Mouse (Mus musculus) kidney, adult 9 months (tissue): ENCODE results near the gene Iba57.
A peak's percentile ranks its signal among the peaks of the same experiment; 100 is the strongest.
"Not testable (repeated sequence)": the region's sequence is repeated elsewhere in the genome, so short reads cannot be mapped to it uniquely, and the experiment has no call there.

ENCODE experiments used
- DNase-seq: peaks from one replicate; pipeline ENCODE4 v3.0.0; 2022

Gene Iba57

DNA sequence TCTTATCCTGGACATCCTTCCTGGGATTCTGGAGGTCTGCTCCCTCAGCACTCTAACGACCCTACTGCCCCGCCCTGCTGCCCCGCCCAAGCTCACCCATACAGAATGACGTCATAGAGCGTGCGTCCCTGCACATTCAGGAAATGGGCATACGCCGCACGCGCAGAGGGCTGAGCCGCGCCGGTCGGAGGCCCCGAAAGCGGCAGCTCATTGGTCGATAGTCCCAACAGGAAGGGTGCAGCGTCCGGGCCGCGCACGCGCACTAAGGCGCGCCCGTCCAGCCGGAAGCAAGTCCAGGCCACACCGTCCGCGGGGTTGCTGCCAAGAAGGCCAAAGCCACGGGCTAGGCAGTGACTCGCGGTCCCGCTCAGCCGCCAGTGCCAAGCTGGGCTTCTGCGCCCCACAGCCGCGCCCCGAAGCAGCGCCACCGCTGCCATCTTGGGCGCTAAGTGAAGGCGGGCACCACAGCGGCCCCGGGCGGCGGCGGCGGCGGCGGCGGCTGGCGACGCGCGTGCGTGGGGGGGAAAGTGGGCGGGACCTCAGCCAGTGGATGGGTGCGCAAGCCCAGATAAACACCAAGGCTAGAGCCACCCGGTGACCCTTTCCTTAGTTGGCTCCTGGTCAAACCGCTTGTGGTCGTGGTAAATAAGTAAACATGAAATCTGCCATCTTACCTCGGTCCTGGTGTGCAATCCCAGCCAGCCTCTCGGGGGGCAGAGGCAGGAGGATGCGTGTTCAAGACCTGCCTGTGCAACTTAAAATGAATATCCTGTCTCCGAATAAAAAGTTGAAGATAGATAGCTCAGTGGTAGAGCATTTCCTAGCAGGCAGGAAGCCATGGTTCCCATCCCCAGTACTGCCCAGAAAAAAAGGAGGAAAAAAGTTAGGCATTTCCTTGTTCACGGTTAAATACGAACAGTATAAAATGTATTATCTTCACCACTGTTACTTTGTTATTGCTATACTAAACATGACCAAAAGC is at the start of gene Iba57:
Iba57 (minus strand) TSS at position 485 of the 982 bp plus-strand sequence.
- peak; percentile 99 for DNase-seq

DNA sequence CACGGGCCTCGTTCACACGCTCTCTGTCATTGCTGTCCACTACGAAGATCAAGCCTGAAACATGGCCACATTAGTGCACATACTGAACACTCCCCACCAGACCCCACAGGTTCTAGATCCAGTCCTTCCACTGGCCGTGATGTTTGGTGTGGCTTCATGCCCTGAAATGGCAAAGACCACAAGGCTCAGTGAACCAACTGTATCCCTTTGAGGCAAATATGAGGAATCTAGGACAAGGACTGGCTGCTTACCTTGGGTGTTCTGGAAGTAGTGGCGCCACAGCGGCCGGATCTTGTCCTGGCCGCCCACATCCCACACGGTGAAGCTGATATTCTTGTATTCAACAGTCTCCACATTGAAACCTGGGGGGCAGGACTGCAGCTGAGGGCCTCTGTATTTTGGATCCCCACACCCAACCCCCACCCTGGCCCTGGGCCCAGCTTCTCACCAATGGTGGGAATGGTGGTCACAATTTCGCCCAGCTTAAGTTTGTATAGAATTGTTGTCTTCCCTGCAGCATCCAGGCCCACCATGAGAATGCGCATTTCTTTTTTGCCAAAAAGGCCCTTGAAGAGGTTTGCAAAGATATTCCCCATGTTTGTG is 49.5 kb upstream of the Iba57 start:
- DNase-seq, result peak; percentile 18

DNA sequence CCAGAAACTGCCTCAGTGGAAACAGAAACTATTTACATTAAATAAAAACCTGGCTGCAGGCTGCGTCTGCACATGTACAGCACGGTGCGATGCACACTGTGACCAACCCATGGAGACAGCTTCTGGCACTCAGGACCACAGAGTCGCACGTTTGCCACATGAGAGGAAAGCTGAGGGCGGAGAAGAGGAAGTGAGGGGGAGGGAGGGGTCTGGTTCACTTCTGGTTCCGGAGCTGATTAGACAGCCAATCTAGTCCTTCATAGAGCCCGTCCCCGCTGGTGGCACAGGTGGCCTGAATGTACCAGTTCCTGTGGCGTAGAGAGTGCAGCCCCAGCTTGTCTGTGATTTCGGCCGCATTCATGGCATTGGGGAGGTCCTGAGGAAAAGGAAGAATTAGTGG is 48.8 kb upstream of the Iba57 start:
- peak; percentile 21 for DNase-seq

DNA sequence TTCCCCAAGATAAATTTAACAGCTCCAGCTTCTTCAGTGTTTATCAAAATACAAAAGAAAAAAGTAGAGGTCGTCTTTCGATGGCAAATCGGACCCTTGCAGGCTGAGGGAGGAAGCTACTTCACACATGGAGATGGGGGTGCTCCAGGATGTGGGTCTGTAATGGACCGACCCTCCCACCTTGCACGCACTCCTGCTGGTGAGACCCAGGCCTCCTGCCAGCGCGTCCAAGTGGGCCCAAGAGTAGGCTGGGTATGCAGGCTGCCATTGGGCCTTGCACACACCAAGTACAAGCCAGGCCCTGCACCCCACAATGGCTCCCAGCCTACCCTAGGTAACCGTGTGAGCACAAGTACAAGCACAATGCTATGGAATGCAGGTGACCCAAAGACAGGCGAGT is 48.0 kb upstream of the Iba57 start:
- DNase-seq, result not testable (repeated sequence)

GRCm38 (mm10) chr11:59210020-59210419 is 46.5 kb upstream of the Iba57 start:
- DNase-seq, result no peak

DNA sequence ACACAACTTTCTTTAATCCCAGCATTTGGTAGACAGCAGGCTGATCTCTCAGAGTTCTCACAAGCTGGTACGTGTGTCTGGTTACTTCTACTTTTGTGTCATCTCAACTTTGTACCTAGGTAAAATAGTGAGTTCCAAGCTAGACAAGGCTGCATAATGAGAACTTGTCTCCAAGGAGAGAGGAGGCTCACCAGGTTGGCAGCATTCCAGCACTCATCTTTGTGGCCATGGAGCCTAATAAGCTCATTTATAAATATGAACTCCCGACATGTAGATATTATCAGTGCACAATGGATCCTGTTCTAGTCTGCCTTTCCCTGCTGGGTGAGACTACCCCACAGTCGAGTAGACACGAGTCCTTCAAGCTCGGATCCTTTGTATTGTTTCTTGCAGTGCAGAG is 46.0 kb upstream of the Iba57 start:
- no peak for DNase-seq

DNA sequence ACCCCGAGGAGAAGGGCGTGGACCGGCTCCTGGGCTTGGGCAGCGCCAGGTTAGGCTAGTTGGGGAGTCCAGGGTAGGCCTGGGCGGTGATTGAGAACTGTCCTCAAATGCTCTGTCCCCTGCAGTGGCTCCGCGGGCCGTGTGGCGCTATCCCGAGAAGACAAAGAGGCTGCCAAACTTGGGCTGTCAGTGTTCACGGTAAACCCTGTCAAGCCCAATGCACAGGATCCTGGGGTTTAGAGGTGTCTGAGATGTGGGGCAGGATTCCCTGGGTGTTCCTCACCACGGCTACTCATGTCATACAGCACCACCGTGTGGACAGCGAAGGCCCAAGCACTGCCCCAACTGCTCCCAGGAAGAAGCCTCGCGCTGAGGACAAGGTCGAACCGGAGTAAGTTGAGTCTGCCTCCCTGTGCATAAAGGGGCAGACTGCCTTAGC is 45.5 kb upstream of the Iba57 start:
- peak; percentile 83 for DNase-seq

DNA sequence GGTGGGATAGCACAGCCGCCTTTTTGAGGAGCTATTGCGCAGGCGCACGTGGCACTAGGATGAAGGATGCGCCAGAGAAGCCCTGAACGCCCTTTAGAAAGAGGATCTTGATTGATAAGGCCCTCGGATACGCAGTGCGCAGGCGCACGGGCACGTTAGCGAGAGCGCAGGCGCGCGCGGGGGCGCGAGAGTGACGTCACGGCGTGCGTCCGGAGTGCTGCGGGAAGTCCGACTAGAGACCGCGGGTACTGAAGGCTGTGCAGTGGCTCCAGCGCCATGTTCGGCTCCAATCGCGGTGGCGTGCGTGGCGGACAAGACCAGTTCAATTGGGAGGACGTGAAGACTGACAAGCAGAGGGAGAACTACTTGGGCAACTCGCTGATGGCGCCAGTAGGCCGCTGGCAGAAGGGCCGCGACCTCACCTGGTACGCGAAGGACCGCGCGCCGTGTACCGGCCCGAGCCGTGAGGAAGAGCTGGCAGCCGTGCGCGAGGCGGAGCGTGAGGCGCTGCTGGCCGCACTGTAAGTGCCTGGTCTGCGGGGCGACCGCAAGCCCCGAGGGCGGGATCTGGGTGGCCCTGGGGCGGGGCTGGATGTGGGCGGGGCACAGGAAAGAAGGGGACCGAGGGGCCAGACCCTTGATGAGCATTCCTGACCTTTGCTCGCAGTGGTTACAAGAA is 44.8 kb upstream of the Iba57 start, which contains the start of gene 2310033P09Rik:
2310033P09Rik (plus strand) TSS at position 169 of the 679 bp plus-strand sequence.
- DNase-seq, result peak; percentile 94

DNA sequence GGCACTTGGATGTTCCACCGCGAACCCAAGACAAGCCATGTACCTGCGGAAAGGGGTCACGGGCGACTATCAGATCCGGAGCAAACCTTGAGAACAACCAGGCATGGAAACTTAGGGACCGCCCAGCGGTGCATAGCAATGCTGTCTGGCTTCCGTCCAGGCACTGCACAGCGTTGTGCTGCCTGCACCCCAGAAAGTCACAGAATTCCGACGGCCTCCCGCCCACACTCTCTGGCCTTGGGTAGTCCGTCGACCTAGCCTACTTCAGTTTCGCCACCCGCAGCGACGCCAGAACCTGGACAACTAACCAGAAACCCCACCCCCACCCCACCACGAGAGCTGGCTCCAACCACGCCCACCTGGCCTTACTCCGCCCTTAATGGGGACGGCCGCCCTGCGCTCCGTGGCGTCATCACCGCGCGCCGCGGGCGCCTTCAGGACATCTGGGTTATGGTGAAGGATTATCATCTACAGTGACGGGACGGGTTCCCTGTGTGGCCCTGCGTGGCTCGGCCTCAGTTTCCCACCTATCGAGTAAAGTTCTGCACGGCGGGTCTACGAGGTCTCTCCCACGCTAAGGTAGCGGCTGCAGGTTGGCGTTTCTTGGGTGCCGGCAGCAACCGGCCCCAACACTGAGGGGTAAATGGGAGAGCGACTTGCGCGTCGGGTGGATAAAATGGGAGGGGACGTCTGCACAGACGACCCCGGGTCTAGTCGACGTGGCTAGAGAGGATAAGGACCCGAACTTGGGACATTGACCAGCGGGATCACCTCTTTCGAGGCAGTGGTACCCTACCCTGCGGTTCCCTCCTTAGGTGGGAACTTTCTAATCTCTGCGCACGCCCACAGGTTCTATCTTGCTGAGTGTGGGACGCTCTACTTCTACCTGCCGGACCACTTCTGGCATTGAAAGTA is 38.8 kb upstream of the Iba57 start, which contains the start of gene Mrpl55:
Mrpl55 (plus strand) TSS at position 406 of the 915 bp plus-strand sequence.
- DNase-seq, result peak; percentile 94

- no peak for DNase-seq
Observed at GRCm38 (mm10) chr11:59201216-59202002, 37.9 kb upstream of the Iba57 start.

DNA sequence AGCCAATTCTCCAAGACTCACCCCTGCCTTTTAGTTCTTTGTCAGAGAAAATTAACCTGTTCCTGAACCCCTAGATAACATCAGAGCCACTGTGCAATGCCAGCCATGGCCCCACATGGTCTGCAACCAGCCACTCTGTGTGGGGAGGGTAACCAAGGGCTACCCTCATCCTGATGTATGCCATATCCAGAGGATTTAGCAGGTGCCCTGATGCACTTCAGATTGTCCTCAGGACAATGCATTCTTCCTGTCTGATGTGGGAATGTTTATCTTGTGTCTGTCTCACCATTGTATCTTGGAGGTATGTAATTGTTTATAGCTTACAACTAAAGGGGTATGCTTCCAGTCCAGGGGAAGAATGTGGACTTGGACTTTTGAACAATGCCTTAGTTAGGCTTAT is 32.7 kb upstream of the Iba57 start:
- no peak for DNase-seq

DNA sequence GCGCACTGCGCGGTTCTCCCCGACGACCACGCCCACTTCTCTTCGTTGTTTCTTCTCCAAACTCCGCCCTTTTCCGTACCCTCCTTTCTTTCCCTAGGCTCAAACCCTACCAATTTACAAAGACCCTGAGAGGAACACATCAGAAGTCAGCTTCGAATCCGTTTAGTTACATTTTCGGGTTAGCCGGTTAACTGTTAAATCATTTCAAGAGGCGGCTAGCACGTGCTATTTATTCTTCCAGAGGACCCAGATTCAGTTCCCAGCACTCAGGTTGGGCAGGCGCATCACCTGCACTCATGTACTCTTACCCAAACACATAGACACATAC is 28.5 kb upstream of the Iba57 start, which contains the start of gene Guk1:
Guk1 (minus strand) TSS at position 154 of the 328 bp plus-strand sequence.
- no peak for DNase-seq

- peak; percentile 94 for DNase-seq
Observed at GRCm38 (mm10) chr11:59191231-59192058, 27.9 kb upstream of the Iba57 start.

DNA sequence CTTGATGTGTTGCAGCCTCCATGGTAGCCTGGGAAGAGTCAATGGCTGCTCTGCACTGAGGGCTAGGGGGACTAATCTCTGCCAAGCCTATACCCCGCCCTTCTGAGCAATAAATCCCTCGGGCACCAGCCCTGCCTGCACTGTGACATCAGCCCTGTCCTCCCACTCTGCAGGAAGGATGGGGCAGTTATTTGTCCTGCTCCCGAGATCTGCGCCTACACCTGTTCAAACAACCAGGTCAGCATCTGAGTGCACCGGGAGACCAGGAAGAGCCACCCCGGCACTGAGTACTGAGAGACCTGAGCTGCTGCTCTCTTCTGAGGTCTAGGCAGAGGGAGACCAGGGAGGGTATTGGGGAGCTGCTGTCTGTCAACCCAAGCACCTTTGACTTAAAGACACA is 24.2 kb upstream of the Iba57 start:
- no peak for DNase-seq

DNA sequence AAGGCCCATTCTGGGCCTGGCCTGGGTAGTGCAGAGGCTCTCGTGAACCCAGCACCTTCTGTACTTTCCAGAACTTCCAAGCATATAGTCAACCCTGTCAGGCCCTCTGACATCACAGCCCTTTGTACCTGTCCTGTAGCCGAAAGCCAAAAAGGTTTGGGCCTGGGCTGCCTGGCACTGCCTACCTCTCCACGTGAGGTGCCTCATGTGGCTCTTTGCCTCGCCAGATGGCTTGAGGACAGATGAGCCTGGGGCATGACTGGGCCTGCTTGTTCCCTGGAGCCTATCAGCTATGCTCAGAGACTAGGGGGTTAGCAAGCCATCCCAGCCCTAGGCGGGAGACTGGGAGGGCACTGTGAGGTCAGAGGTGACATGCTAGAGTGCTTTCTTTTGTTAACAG is 22.0 kb upstream of the Iba57 start:
- no peak for DNase-seq

DNA sequence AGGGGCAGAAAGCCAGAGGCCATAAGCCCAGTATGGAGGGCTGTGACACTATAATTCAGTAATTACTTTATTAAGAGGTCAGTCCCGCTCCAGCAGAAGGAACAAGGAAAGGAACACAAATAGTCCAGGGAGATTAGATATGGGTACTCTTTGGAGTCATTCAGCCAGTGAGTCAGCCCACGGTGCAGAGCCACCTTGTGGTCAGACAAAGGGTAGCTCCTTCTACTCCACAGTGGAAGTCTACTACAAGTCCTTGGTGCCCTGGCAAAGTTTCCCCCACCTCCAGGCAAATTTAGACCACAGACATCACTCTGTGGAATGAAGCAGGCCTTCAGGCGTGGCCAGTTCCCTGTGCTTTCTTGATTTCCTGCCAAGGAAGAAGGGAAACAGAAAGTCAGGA is 20.3 kb upstream of the Iba57 start:
- peak; percentile 70 for DNase-seq

- peak; percentile 29 for DNase-seq
Observed at GRCm38 (mm10) chr11:59182864-59183331, 19.4 kb upstream of the Iba57 start, which contains the start of gene Gjc2. Gene Gjc2 (minus strand): TSS chr11:59183213.

DNA sequence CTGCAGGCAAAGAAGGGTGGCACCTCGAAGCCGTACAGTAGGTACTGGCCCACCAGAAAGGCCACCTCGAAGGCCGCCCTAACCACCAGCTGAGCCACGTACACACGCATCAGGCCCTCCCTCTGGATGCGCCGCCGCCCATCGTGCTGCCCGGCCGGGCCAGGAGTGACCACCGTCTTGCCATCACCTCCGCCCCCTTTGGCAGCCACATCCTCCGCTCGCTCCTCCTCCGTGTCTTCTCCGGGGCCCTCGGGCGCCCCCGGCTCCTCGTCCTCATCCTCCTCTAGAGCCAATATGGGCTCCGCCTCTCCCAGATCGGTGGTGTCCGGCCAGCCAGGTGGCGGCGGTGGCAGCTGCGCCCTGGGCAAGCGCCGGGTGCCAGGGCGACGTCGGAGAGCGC is 13.4 kb upstream of the Iba57 start:
- DNase-seq, result no peak

DNA sequence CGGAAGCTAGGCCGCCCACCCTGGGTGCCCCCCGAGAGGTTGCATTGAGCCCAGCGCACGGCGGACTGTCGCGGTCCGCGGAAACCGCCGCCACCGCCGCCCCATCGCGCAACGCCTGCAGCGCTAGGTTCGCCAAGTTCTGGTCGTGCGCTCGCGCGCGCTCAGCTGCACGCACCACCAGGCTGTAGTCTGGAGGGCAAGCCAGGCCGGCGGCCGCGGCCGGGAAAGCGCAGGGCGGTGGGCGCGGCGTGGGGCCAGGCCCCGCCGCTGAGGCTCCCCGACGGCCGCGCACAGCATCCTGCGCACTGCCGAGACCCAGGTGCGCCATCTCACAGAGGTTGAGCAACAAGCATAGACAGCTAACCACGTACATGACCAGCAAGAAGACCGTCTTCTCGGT is 12.9 kb upstream of the Iba57 start:
- DNase-seq, result no peak

DNA sequence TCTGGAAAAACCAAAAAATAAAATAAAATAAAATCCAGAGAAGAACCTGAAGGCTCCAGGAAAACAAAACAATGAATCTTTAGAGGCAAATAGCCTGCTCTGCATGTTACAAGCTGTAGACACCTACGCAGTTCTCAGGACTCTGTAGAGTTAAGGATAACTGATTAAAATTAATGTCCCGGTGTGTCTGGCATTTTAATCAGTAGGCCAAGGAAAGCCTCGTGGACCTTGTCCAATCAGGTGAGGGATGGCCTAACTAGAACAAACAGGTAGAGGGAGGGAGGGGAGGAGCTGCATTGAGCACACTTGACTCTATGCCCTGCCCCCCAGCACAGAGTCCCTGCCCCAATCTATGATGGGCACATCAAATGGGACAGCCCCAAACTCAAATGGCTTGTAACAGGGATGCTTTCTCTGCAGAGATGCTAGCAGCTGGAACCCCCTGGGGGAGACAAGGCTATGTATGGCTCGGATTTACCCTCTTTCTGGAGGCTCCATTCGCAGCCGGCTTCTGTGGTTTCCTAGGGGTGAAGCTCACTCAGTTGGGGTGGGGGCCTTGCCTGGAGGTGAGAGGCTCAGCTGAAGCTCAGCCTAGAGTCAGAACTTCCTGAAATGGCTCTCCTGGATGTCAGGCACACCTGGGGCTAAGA is 10.8 kb upstream of the Iba57 start:
- DNase-seq, result no peak
